Mouse (Mus musculus) Muller cell, postnatal 12 days (primary cell): ENCODE results near the gene Tescl.

Experiments
- DNase-seq: peaks from one replicate; pipeline ENCODE4 v3.0.0-alpha.2; 2015; ENCODE audit errors: inconsistent ontology term

Gene Tescl

DNA sequence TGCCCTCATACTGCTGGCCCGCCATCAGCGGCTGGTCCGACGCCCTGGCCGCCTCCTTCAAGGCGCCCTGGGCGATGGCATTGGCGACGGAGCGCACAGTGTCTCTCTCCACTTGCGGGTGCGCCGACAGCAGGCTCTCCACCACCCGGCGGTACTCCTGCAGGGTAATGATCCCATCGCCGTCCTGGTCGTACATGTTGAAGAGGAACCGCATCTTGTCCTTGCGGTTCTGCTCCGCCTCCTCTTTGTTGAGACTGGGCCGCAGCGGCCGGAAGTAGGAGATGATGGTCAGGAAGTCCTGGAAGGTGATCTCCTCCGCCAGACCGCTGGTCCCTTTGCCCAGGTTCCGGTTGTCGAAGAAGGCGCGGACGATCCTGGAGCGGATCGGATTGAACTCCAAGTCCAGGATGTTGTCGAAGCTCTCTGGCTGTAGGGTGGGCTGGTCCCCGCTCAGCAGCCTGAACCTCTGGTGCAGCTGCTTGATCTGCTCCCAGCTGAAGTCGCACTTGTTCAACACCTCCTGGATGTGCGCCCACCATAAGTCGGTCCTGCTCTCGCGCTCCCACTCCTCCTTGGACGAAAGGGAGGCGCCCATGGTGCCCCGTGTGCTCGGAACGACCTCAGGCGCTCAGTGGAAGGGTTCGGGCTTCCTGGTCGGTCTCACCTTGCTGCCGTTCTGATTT is at the start of gene Tescl:
TSS of gene Tescl (minus strand) at position 633 of the 683 bp plus-strand sequence.
- no peak for DNase-seq

DNA sequence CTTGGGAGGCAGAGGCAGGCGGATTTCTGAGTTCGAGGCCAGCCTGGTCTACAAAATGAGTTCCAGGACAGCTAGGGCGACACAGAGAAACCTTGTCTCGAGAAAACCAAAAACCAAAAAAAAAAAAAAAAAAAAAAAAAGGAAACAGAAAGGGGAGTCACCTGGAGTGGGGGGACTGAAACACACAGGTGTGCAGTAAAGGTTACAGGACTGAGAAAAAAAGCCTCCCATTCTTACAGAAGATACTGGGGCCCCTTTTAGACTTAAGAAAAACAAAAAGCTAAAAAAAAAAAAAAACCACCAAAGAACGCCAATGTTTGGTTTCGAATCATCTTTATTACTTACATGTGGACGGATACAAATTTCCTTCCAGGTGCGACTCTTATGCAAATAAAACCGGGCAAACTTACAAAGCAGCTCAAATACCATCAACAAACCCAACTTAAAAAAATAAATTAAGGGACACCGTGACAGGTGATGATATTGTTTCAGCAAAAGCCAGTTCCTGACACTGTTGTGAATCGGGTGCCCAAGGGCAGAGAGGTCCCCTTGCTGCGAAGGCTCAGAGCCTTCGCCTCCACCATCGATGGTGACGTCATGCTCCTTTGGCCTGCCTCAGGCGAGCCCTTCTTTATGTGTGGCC is 49.1 kb upstream of the Tescl start:
- DNase-seq: no peak

DNA sequence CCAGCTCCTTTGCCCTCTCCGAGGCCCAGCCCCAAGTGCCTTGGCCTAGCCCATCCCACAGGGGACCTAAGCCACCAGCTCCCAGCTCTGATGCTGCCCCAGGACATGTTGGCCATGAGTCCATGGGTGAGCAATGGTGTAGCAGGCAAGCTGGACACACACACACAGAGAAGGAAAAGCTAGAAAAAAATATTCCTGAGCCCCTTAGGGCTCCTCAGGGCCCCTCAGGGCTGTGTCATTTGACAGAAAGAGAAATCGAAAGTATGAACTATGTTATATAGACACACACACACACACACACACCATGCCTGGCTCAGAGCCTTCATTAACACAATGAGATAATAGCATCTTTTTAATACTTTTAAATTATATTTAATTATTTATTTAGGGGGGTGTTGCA is 46.6 kb upstream of the Tescl start:
- no peak for DNase-seq

DNA sequence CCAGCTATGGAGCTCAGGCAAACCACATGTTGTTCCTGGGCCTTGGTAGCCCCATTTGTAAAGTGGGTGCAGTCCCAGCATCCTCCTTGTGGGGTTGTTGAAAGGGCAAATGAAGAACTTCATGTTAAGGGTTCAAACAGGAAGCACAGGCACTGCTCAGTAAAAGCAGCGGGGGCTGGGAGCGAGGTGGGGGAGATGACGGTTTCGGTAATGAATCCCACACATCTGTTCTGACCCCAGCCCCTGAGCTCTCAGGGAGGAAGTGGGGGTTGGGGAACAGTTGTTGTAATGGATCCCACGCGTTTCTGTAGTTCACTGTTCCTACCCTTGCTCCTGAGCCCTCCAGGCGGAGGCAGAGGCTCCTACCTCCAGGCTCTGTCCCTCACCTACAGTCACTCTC is 46.2 kb upstream of the Tescl start:
- no peak for DNase-seq

DNA sequence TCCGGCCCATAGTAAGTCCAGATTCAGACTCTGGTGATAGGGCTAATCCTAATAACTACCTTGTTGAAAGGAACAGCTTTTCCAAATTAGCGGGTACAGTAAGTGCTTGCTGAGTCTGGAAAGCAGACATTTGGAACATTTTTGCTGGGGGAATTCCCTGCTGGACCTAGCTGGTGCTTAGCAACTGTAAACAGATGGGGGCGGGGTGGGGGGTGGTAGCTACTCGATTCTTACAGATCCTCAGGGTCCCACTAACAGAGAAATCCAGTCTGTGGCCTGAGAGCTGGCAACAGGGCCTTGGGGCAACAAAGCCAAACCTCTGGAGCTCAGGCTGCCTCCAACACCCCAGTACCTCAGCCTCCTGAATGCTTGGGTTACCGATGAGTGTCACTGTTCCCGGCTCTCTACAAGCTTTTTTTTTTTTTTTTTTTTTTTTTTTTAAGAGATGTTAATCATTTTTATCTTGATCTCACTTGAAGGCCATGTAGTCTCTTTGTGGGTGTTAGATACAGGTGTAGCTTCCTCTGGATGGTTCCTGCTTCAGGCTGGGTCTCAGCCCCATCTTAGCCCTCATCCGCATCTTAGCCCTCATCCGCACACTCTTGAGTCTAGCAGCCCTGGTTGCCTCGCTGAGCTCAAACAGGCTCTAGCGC is 44.4 kb upstream of the Tescl start:
- DNase-seq: peak; percentile 29

DNA sequence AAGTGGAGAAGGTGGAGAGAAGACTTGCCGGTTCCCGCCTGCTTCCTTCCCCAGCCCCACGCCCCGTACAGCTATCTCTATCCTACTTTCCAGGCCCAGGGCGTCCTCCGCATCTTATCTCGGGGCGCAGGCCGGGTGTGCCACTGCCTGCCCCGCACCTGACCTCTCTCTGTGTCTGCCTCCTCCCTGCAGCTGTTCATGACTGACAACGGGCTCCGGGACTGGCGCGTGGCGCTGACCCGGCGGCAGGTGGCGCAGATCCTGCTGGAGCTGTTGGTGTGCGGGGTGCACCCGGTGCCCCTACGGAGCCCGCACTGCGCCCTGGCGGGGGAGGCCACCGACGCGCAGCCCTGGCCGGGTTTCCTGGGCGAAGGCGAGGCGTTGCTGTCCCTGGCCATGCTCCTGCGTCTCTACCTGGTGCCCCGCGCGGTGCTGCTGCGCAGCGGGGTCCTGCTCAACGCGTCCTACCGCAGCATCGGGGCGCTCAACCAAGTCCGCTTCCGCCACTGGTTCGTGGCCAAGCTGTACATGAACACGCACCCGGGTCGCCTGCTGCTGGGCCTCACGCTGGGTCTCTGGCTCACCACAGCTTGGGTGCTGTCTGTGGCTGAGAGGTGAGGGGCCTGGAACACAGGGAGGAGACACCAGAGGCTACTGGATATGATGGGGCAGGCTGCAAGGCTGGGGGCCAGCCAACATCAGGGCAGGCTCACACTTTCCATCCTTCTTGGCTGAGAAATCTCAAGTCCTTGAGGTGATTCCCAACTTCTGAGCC is 43.5 kb upstream of the Tescl start:
- peak; percentile 59 for DNase-seq

DNA sequence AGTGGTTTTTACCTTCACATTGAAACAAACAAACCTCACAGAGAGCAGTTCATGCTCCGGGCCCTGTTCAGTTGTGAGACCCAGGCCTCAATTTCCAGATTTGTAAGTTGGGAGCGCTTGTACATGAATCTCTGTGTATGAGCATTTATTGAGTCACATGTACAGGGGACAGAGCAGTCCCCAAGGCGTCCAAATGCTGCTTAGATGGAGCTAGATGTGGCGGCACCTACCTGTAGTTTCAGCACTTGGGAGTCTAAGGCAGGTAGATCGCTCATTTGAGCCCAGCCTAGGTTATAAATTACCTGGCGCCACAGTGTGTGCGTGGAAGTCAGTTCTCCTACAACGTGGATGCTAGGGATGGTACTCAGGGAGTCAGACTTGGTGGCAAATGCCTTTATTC is 42.7 kb upstream of the Tescl start:
- DNase-seq: no peak

DNA sequence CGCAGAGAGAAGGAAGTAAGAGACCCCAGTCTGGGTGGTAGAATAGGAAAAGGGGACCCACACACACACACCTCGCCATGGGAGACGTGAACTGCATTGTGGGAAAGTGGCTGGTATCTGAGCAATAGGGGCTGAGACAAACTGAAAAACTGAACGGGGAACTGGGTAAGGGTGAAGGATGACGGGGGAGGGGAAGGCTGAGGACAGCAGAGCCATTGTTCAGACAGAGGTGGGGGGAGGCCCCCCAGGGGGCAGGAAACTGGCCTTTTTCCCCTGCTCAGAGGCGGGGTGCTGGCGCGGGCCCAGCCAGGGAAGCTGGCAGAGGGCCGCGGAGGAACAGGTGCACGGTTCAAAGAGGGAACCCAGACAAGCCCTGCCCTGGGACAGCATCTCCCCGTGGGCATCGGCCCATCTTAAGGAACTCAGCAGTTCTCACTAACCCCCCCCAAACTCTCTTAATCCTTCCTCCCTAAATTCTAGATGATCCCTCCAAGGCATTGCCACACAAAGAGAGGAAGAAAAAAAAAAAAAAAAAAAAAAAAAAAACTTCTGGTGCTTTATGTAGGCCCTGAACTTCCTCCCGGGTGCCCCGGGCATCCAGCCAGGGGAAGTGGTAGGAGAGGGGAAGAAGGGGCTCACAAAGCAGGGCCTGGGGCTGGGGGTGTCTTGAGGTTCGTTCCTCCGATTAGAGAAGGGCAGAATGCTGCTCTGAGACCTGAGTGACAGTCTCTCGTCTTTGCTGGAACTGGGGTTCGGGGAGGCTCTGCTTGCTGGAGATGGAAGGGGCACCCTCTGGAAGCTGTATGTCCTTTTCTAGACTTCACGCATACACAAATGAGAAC is 40.0 kb upstream of the Tescl start:
- DNase-seq: peak; percentile 32

DNA sequence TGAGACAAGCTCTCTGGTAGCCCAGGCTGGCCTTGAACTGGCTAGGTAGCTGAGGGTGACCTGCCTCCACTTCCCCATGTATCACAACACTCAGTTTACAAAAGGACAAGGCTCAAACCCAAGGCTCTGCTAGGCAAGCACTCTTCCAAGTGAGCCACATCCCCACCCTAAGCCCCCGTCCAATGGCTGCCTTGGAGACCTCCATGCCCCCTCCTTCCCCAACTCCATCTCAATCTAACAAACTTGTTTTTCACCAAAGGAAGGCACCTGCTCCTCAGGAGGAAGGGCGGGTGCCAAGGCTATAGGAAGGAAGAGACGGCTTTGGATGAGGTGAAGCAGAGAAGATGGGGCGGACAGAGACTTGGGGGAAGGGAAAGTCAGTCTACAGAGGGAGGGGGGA is 39.0 kb upstream of the Tescl start:
- DNase-seq: no peak

DNA sequence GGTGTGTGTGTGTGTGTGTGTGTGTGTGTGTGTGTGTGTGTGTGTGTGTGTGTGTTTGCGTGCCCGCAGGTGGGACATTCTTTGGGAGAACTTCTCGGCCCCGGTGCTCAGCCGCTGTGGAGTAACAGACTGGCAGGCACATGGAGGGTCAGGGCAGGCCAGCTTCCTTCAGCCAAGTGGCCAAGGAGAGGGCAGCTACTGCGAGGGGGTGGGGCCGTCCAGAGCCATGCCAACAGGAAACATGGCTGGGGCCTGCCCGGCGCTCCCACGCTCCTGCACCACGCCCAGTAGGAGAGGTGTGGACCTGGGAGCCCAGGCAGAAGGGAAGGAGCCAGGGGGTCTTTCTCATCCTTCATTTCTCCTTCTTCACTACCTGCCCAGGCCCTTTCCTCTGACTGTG is 38.6 kb upstream of the Tescl start:
- DNase-seq: no peak

DNA sequence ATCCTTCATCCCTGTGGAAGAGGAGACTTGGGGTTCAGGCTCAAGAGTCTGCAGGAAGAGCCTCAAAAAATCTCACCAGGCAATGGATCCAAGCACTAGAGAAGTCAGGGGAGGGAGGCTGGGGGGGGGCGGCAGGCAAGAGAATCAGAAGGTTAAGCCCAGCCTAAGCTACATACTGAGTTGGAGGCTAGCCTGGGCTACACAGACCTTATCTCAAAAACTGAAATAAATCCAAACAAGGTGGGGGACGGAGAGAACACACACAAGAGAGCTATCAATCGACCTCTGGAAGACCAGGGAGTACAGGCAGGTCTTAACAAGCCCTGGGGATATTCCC is 38.0 kb upstream of the Tescl start:
- no peak for DNase-seq

DNA sequence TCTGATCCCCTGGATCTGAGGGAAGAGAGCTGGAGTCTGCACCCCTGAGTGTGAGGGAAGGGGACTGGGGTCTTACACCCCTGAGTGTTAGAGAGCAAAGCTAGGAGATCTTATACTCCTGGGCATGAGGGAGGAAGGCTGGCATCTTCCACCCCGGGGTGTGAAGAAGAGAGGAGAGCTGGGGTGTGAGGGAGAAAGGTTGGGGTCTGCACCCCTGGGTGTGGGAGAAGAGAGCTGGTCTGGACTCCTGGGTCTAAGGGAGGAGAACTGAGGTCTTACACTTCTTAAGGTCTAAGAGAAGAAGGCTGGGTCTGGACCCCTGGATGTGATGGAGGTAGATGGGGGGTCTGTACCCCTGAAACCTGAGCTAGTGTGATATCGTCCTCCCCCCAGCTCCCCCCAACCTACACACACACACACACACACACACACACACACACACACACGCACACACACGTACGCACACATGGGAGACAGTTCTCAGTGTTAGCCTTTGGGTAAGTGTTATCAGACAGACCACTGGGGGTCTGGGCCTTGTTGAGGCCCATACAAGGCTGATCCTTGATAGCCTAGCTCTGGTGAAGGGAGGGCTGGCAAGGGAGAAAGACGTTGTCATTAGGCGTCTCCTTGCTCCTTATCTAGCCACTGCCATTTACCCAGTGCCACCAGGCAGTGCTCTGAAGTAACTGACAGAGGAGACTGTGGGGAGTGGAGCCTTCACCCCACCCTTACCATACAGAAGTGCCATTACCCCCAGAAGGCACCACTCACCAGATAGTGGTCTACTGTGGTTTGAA is 37.5 kb upstream of the Tescl start:
- DNase-seq: no peak

DNA sequence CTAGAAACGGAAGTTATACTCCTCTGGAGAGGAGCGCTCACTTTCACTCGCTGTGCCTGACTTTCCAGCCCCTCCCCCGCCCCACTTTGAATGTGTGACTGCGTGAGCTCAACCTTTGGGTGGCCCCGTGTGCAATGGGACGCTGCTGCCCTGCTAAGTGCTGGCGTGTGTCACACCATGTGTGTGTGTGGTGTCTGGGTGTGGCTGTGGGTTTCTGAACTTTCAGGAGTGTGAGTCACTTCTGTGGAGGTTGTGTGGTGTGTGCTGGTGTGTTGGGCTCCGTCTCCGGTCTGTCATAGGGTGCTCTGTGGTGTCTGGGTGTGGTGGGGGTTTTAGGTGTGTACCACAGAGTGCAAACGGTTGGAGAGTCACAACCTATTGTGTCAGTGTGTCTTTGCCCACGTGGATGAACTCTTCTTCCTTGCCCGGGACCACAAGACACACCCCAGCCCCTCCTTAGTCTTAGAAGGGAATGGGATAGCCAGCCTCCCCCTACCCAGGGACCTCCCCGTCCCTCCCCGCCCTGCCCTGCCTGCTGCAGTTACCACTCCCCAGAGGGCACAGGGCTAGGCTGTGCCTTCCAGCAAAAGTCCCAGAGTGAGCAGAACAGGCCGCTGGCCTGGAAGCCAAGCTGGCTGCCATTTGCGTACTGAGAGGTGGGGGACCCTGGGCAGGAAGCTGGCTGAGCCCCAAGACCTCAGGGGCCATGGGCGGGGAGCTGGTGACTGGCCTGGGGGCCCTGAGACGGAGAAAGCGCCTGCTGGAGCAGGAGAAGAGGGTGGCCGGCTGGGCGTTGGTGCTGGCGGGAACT is 36.2 kb upstream of the Tescl start, which contains the start of gene Kcnn4:
TSS of gene Kcnn4 (plus strand) at position 533 of the 811 bp plus-strand sequence.
- no peak for DNase-seq

DNA sequence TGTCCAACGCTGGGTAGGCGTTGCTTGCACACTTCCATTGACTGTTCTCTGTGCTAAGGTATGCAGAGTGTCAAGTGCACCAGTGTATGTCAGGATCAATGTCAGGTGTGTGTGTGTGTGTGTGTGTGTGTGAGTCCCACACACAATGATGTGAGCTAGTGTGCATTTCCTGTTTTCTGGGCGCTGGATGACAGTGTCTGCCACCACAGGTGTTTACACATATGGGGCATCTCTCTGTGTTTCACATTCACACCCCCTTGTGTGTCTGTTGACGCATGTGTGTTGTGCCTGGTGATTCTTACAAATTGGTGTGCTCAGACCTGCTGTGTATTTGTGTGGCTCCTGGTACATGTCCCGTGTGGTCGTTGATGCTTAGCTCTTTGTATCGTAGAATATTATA is 35.2 kb upstream of the Tescl start:
- no peak for DNase-seq

DNA sequence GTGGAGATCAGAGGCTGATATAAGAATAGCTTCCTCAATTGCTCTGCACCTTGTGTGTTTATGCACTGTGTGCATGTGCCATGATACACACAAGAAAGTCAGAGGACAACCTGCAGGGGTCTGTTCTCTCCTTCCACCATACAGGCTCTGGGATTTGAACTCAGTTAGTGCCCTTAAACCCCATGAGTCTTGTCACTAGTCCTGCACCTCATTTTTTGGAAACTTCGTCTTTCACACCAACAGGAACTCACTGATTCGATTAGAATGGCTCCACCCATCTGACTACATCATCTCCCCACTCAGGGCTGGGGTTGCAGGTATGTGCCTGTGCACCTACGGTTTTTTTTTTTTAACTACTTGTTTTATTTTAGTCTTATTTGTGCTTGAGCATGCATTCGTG is 34.5 kb upstream of the Tescl start:
- DNase-seq: no peak

DNA sequence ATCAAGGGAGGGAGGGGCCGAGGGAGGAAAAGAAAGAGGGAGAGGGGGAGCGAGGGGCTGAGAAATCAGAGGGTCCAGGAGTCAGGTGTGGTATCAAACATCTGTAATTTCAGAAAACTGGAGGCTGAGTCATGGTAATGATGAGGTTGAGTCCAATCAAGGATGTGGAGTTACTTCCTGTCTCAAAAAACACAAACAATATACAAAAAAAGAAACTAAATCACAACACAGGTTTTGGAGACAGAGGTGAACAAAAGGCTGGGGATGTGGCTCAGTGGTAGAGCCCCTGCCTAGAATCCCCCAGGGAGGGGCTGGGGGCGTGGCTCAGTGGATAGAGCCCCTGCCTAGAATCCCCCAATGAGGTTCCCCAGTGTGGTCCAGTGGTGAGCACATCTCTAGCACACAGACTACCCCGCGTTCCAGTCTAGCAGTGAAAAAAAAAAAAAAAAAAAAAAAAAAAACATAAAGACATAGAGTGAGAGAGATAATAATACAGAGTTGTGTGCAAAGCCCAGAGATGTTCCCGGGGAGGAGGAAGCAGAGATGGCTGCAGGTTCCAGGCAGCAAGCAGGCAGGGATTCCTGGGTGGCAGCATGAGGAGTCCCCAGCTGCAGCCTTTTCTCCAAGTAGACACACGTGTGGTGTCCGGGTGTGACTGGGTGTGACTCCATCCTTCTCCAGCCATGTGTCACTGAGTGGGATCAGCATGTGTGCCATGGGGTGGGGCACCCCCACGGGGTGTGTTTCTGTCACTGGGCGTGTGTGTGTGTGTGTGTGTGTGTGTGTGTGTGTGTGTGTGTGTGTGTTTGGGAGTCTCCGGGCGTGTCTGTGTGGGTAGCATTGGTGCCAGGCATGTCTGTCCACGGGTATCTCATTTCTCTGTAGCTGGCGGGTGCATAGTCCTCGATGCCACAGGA is 33.2 kb upstream of the Tescl start:
- DNase-seq: no peak

DNA sequence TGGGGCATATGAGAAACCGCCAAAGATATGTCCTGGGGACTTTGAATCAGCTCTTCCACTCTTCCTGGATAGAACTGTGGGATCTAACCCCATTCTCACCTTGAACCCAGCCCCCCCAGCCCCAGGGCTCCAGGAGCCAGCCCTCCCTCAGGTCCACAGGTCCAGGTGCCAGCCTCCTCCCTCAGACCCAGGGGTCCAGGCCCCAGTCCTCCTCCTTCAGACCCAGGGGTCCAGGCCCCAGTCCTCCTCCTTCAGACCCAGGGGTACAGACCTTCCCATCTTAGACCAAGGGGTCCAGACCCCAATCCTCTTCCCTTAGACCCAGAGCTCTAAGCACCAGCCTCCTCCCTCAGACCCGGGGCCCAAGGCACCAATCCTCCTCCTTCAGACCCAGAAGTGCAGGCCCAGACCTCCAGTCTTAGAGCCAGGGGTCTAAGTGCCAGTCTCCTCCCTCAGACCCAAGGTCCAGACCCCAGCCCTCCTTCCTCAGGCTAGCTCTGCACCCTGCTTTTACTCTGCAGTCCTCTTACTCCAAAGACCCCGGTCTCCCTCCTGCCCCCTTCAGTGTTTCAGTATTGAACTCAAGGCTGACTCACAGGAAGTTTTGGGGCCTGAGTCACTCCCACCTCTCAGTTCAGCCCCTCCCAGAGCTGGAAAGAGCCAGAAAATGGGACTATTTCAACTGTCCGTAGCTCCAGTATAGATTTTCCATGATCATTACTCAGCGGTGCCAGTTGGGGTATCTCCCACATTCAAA is 31.7 kb upstream of the Tescl start:
- DNase-seq: peak; percentile 57

DNA sequence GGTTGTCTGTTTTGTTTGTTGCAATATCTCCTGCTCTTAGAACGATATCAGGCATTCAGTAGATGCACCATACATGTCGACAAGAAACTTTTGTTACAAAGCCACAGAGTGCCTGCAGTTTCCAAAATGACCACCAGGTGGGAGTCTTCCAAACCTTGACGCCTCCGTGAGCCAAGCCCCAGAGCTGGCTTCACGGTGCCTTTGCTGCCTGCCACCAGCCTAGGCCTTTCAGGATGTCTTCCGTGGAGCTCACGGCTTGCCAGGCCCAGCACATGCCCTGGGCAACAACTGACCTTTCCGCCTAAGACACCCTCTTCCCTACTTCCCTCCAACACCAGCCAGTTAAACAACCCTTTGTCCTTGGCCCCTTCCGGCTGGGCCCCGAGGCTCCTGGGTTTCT is 31.1 kb upstream of the Tescl start:
- DNase-seq: peak; percentile 70
